Mouse (Mus musculus): ENCODE data around the gene Gm49321. TPM values are rescaled to one million over a fixed set of nuclear protein-coding genes. Genes with fewer than 3 reads are reported as not detected.

Gm49321 gene
- polyA plus RNA-seq (2012; fragmentation: generic; extraction: Trizol): not detected
- long read RNA-seq, experiment 1, partial matches to known transcripts: 0 of 3 reads
- long read RNA-seq, experiment 1, other reads (novel, unspliced or antisense): 3 of 3 reads
- long read RNA-seq, experiment 2: 0 reads

DNA sequence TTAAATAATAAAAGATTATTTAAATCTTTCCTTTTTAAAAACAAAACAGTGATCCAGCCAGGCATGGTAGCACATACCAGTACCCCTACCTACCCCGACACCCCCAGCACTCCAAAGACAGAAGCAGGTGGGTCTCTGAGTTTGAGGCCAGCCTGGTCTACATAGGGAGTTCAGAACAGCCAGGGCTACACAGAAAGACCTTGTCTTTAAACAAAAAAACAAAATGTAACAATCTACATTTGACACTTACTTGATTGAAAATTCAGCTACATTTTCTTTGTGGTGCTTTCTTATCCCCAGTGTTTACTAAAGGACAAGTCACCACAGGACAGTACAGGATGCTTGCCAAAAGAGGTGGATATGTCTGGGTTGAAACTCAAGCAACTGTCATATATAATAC lies at the start of gene Gm49321:
Gene Gm49321, plus strand, starts transcription at position 301 of the 400 bp plus-strand sequence.
- no peak within 1 kb of the TSS for H3ac ChIP-seq (ENCODE audit: control insufficient read depth, insufficient read length, low read depth)
- H3K79me3 ChIP-seq (ENCODE audit: low read depth): no peaks in the 10 kb centered on the region
- no peaks in the 10 kb centered on the region for H3K79me2 ChIP-seq (ENCODE audit: control insufficient read depth, insufficient read depth)
- no peak for TF ChIP-seq USF1 (IDR thresholded peaks at IDR 0.05; ENCODE audit: low read depth)
- no peak for TF ChIP-seq CTCF (IDR thresholded peaks at IDR 0.05; ENCODE audit: control insufficient read depth, insufficient read depth, insufficient read length)
- TF ChIP-seq CEBPB (IDR thresholded peaks at IDR 0.05; ENCODE audit: low read depth): no peak
- TF ChIP-seq MYOD1 (IDR thresholded peaks at IDR 0.05; ENCODE audit: control insufficient read depth, insufficient read length, low read depth): no peak
- no peak for TF ChIP-seq FOSL1 (IDR thresholded peaks at IDR 0.05; ENCODE audit: insufficient read depth, low read length, poor library complexity, severe bottlenecking)
- no peak for TF ChIP-seq MAX (IDR thresholded peaks at IDR 0.05)
- TF ChIP-seq MYOG (IDR thresholded peaks at IDR 0.05; ENCODE audit: control insufficient read depth, extremely low read depth, insufficient read length): no peak
- no peak within 1 kb of the TSS for H3K4me3 ChIP-seq (ENCODE audit: insufficient read depth, poor library complexity, severe bottlenecking)
- peaks cover 79% of the 10 kb centered on the region for H3K36me3 ChIP-seq (ENCODE audit: control insufficient read depth, insufficient read depth)
- H3K27me3 ChIP-seq (ENCODE audit: control insufficient read depth, insufficient read depth, insufficient read length): no peaks in the 10 kb centered on the region

DNA sequence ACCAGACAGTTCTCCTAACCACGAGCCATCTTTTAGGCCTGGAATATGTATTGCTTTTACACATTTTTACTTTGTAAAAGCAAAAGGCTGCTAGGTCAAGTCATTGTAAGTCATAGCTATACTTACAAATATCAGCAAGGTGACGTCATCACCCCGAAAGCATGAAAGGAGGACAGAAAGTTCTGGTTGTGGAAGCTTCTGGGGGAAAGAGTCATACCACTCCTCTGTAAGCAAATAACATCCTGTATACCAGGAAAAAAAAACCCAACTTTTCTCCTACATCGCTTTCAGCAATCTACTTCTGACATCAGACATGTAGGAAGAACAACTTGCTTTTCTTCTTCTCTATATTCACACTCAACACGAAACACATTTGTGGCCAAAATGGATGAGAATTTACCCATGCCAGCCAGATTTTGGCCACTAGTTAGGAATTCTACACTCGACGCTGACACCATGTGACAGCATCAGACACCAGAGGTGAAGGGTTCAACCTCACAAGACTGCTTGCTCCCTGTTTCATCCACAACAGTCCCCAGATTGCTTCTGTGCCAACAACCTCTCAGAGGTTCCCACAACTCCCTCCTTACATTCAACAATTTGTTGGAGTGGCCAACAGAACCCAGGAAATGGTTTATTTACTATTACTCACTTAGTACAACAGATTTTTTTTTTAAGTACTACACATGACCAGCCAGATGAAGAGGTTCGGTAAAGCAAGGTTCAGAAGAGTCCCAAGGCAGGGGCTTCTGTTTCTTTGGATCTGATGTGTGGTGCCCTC lies 49.3 kb upstream of the Gm49321 start:
- no peak overlapping the region for H3K4me3 ChIP-seq (ENCODE audit: insufficient read depth, poor library complexity, severe bottlenecking)
- H3K27me3 ChIP-seq (ENCODE audit: control insufficient read depth, insufficient read depth, insufficient read length): no peaks in the 10 kb centered on the region
- H3K36me3 ChIP-seq (ENCODE audit: control insufficient read depth, insufficient read depth): no peaks in the 10 kb centered on the region
- H3ac ChIP-seq (ENCODE audit: control insufficient read depth, insufficient read length, low read depth): no peak overlapping the region
- TF ChIP-seq FOSL1 (IDR thresholded peaks at IDR 0.05; ENCODE audit: insufficient read depth, low read length, poor library complexity, severe bottlenecking): no peak
- H3K79me3 ChIP-seq (ENCODE audit: low read depth): no peaks in the 10 kb centered on the region
- H3K79me2 ChIP-seq (ENCODE audit: control insufficient read depth, insufficient read depth): no peaks in the 10 kb centered on the region

DNA sequence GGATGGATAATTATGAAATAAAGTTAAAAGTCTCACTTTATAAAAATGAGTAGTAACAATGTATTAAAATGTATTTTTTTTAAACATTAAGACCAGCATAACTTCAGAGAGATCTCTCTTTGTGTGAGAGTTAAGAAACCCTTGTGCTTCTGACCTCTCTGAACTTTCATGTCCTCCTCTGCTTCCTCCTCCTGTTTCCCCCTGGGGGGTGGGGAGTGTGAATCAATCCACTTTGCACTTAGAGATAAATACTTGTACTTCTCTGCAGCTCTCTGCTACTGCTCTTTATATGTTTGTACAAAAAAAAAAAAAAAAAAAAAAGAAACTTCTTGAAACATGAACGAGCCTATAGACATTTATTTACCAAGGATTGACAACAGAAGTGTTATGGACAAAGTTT lies 47.9 kb upstream of the Gm49321 start:
- H3K4me3 ChIP-seq (ENCODE audit: insufficient read depth, poor library complexity, severe bottlenecking): no peak overlapping the region
- H3K36me3 ChIP-seq (ENCODE audit: control insufficient read depth, insufficient read depth): no peaks in the 10 kb centered on the region
- no peaks in the 10 kb centered on the region for H3K27me3 ChIP-seq (ENCODE audit: control insufficient read depth, insufficient read depth, insufficient read length)
- H3ac ChIP-seq (ENCODE audit: control insufficient read depth, insufficient read length, low read depth): no peak overlapping the region
- no peaks in the 10 kb centered on the region for H3K79me3 ChIP-seq (ENCODE audit: low read depth)
- no peaks in the 10 kb centered on the region for H3K79me2 ChIP-seq (ENCODE audit: control insufficient read depth, insufficient read depth)
- TF ChIP-seq MYOG (IDR thresholded peaks at IDR 0.05; ENCODE audit: control insufficient read depth, extremely low read depth, insufficient read length) (no peak), CTCF (IDR thresholded peaks at IDR 0.05; ENCODE audit: control insufficient read depth, insufficient read depth, insufficient read length) (no peak), MYOD1 (IDR thresholded peaks at IDR 0.05; ENCODE audit: control insufficient read depth, insufficient read length, low read depth) (no peak), USF1 (IDR thresholded peaks at IDR 0.05; ENCODE audit: low read depth) (no peak), FOSL1 (IDR thresholded peaks at IDR 0.05; ENCODE audit: insufficient read depth, low read length, poor library complexity, severe bottlenecking) (no peak), MAX (IDR thresholded peaks at IDR 0.05) (no peak), CEBPB (IDR thresholded peaks at IDR 0.05; ENCODE audit: low read depth) (no peak)

DNA sequence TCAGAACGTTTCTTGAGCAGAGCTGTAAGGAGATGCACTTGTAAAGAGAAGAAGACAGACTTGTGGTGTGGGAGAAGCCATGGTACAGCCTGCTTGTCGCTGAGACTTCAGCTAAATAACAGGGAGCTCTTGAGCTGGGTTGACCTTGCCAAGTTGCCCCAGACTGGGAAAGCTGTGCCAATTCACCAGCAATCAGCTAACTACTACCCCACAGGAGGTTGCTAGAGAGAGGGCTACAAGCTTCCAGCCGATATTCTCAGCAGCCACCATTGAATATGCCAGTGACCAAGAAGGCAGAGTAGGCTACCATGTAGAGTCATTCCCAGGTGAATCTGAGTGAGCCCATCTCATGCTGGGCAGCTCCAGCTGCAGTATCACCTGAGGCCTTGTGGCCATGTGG lies 47.4 kb upstream of the Gm49321 start:
- Histone ChIP-seq H3K79me2 (ENCODE audit: control insufficient read depth, insufficient read depth) (no peaks in the 10 kb centered on the region), H3K79me3 (ENCODE audit: low read depth) (no peaks in the 10 kb centered on the region), H3K36me3 (ENCODE audit: control insufficient read depth, insufficient read depth) (no peaks in the 10 kb centered on the region), H3K4me3 (ENCODE audit: insufficient read depth, poor library complexity, severe bottlenecking) (no peak overlapping the region), H3ac (ENCODE audit: control insufficient read depth, insufficient read length, low read depth) (no peak overlapping the region), H3K27me3 (ENCODE audit: control insufficient read depth, insufficient read depth, insufficient read length) (no peaks in the 10 kb centered on the region)
- TF ChIP-seq MYOG (IDR thresholded peaks at IDR 0.05; ENCODE audit: control insufficient read depth, extremely low read depth, insufficient read length) (no peak), CTCF (IDR thresholded peaks at IDR 0.05; ENCODE audit: control insufficient read depth, insufficient read depth, insufficient read length) (no peak), MAX (IDR thresholded peaks at IDR 0.05) (no peak), FOSL1 (IDR thresholded peaks at IDR 0.05; ENCODE audit: insufficient read depth, low read length, poor library complexity, severe bottlenecking) (no peak)

DNA sequence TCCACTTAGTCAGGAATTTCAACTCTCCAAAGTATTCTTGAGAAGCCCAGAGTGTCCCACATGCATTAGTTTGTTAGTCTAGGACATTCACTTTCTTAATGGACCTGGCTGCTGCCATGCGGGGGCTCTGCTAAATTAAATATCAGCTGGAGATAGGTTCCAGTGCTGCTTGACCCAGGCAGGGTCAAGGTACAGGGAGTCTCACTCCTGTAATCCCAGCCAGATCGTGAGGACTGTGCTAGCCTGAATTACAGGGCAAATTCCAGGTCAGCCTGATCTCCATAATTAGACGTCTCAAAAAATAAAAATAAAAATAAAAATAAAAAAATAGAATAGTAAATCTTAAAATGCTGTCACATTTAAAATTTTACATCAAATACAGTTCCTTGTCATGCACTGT lies 44.8 kb upstream of the Gm49321 start:
- H3K27me3 ChIP-seq (ENCODE audit: control insufficient read depth, insufficient read depth, insufficient read length): no peaks in the 10 kb centered on the region
- no peak overlapping the region for H3K4me3 ChIP-seq (ENCODE audit: insufficient read depth, poor library complexity, severe bottlenecking)
- no peaks in the 10 kb centered on the region for H3K79me2 ChIP-seq (ENCODE audit: control insufficient read depth, insufficient read depth)
- no peaks in the 10 kb centered on the region for H3K36me3 ChIP-seq (ENCODE audit: control insufficient read depth, insufficient read depth)
- TF ChIP-seq MYOD1 (IDR thresholded peaks at IDR 0.05; ENCODE audit: control insufficient read depth, insufficient read length, low read depth) (no peak), CEBPB (IDR thresholded peaks at IDR 0.05; ENCODE audit: low read depth) (no peak), MAX (IDR thresholded peaks at IDR 0.05) (no peak), CTCF (IDR thresholded peaks at IDR 0.05; ENCODE audit: control insufficient read depth, insufficient read depth, insufficient read length) (no peak), USF1 (IDR thresholded peaks at IDR 0.05; ENCODE audit: low read depth) (no peak), FOSL1 (IDR thresholded peaks at IDR 0.05; ENCODE audit: insufficient read depth, low read length, poor library complexity, severe bottlenecking) (no peak), MYOG (IDR thresholded peaks at IDR 0.05; ENCODE audit: control insufficient read depth, extremely low read depth, insufficient read length) (no peak)
- no peaks in the 10 kb centered on the region for H3K79me3 ChIP-seq (ENCODE audit: low read depth)
- no peak overlapping the region for H3ac ChIP-seq (ENCODE audit: control insufficient read depth, insufficient read length, low read depth)

DNA sequence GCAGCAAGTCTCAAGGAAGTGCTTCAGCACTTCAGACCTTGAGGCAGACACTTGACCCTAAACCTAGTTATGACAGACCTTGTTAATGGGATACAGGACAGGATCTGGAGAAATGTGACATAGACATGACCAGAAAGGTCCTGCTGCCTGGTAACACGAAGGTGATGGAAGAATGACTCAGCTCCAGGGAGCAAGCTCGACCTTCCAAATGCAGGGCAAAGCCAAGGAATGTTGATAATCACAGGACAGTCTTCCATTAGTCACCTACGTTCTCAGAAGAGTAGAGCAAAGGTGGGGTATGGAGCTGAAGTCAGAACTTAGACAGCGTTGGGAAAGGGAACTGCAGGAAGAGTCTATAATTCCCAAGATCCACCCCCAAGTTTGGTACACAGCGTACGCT lies 42.6 kb upstream of the Gm49321 start:
- TF ChIP-seq FOSL1 (IDR thresholded peaks at IDR 0.05; ENCODE audit: insufficient read depth, low read length, poor library complexity, severe bottlenecking) (no peak), USF1 (IDR thresholded peaks at IDR 0.05; ENCODE audit: low read depth) (no peak), CEBPB (IDR thresholded peaks at IDR 0.05; ENCODE audit: low read depth) (no peak), CTCF (IDR thresholded peaks at IDR 0.05; ENCODE audit: control insufficient read depth, insufficient read depth, insufficient read length) (no peak), MAX (IDR thresholded peaks at IDR 0.05) (no peak), MYOG (IDR thresholded peaks at IDR 0.05; ENCODE audit: control insufficient read depth, extremely low read depth, insufficient read length) (no peak)
- H3K79me2 ChIP-seq (ENCODE audit: control insufficient read depth, insufficient read depth): no peaks in the 10 kb centered on the region
- H3K79me3 ChIP-seq (ENCODE audit: low read depth): no peaks in the 10 kb centered on the region

More for the DNA sequence above, 42.6 kb upstream of the Gm49321 start:
- Histone ChIP-seq H3ac (ENCODE audit: control insufficient read depth, insufficient read length, low read depth) (no peak overlapping the region), H3K4me3 (ENCODE audit: insufficient read depth, poor library complexity, severe bottlenecking) (no peak overlapping the region), H3K36me3 (ENCODE audit: control insufficient read depth, insufficient read depth) (no peaks in the 10 kb centered on the region), H3K27me3 (ENCODE audit: control insufficient read depth, insufficient read depth, insufficient read length) (no peaks in the 10 kb centered on the region)
